ENCODE assay signal across 8 mouse cellular contexts in genomic region chr9:122244080-122244799, GRCm38 (mm10). TPM values are rescaled to one million over a fixed set of nuclear protein-coding genes. Genes with fewer than 3 reads are reported as not detected.
DNase-seq lines count a peak whose midpoint lies in the region; ATAC-seq lines count a peak whose summit lies in the region.

No protein-coding gene starts in this region.

- H3K4me1 ChIP-seq in midbrain, embryonic 11.5 days (ENCODE audit: control insufficient read depth, insufficient read depth, low read length) = peaks cover 3% of the 10 kb centered on the region
- peaks cover 21% of the 10 kb centered on the region for H3K4me1 ChIP-seq in midbrain, embryonic 13.5 days (replicated peaks)

- no peak overlapping the region for H3K9ac ChIP-seq in midbrain, embryonic 11.5 days (ENCODE audit: low read length)
- H3K9ac ChIP-seq in midbrain, embryonic 13.5 days (replicated peaks) = no peak overlapping the region

- H3K27ac ChIP-seq in midbrain, embryonic 11.5 days (ENCODE audit: low read depth, low read length) = no peak overlapping the region
- H3K27ac ChIP-seq in midbrain, embryonic 13.5 days = no peak overlapping the region

- no peaks in the 10 kb centered on the region for H3K27me3 ChIP-seq in midbrain, embryonic 11.5 days (ENCODE audit: control insufficient read depth, insufficient read depth, low read length)
- H3K27me3 ChIP-seq in midbrain, embryonic 13.5 days = no peaks in the 10 kb centered on the region

- H3K36me3 ChIP-seq in midbrain, embryonic 11.5 days (ENCODE audit: control insufficient read depth, insufficient read depth, low read length) = no peaks in the 10 kb centered on the region
- peaks cover 11% of the 10 kb centered on the region; the same call in 1 of the 2 replicates for H3K36me3 ChIP-seq in midbrain, embryonic 13.5 days

- intact Hi-C loops in heart, postnatal 14 days (cut with DNase I) = loop anchor here (5.0 kb wide), 2 partner anchors 122 to 227 kb away; no protein-coding TSS in a partner anchor
- intact Hi-C loops in left cerebral cortex, postnatal 25 days (cut with DNase I) = loop anchor here (5.0 kb wide), 1 partner anchor 227 kb away; no protein-coding TSS in a partner anchor

- peak; percentile 89 for DNase-seq in midbrain, embryonic 11.5 days (ENCODE audit: low spot score, missing footprints)
- DNase-seq in NIH3T3 (ENCODE audit: low read depth) = peak; percentile 69
- peak; percentile 69 to 73 for DNase-seq in cerebellum, postnatal 36 days
- DNase-seq in heart, postnatal 14 days = peak; percentile 61 to 74
- DNase-seq in left cerebral cortex, postnatal 25 days (ENCODE audit: low spot score in 2 of 2) = peak; percentile 71 to 82
- peak; percentile 76 to 78 for DNase-seq in right cerebral cortex, adult 2 months (ENCODE audit: low spot score in 2 of 2)
- no peak for DNase-seq in c-Kit-positive CD71-positive TER-119-positive erythroid progenitor cells, embryonic 14.5 days (ENCODE audit: low spot score)

- no peak overlapping the region for H3K4me2 ChIP-seq in midbrain, embryonic 11.5 days
- no peak overlapping the region for H3K4me2 ChIP-seq in midbrain, embryonic 13.5 days (replicated peaks)

- no peaks in the 10 kb centered on the region for H3K9me3 ChIP-seq in midbrain, embryonic 11.5 days (ENCODE audit: control insufficient read depth, low read length)
- H3K9me3 ChIP-seq in midbrain, embryonic 13.5 days = no peaks in the 10 kb centered on the region

- ATAC-seq in midbrain, embryonic 11.5 days (ENCODE audit: low FRiP score) = no peak
- no peak for ATAC-seq in midbrain, embryonic 13.5 days

- H3K4me3 ChIP-seq in midbrain, embryonic 11.5 days (ENCODE audit: low read depth, low read length) = no peak overlapping the region
- no peak overlapping the region for H3K4me3 ChIP-seq in midbrain, embryonic 13.5 days (replicated peaks)

- WGBS in midbrain, embryonic 11.5 days = 34% methylated on average over 4 of the region's 4 CpGs
- 35% methylated on average over 4 of the region's 4 CpGs for WGBS in midbrain, embryonic 13.5 days

RNA-seq across cellular contexts. Expression of gene Ano10, which starts 50.0 kb away (rescaled TPM):
- 39.4 and 46.3 TPM in 2 replicates for polyA plus RNA-seq in midbrain, embryonic 11.5 days (2014; fragmentation: Nextera tagmentation; extraction: Ambion mirVana)
- 44.6 and 45.4 TPM in 2 replicates for polyA plus RNA-seq in midbrain, embryonic 13.5 days (2015; fragmentation: Nextera tagmentation; extraction: Ambion mirVana)
- total RNA-seq in heart, postnatal 14 days (2021) = 10 to 100 TPM; 34.4 to 35.9 TPM
- total RNA-seq in left cerebral cortex, postnatal 25 days (2021) = 10 to 100 TPM; 27.1 to 28.1 TPM
